Mouse (Mus musculus): ENCODE data around the gene Fundc1. TPM values are rescaled to one million over a fixed set of nuclear protein-coding genes. Genes with fewer than 3 reads are reported as not detected.

Fundc1 gene
- total RNA-seq, 2 experiments from 2014 or later: 9.2 to 15.7 TPM

- ATAC-seq (replicated peaks; ENCODE audit: low FRiP score, poor library complexity, severe bottlenecking): no peak
These were observed 60.0 kb downstream of the Fundc1 start for GRCm38 (mm10) chrX:17512021-17512602.

All from erythroid progenitor cell, adult 5-6 weeks (primary cell).